In genomic region chr4:133063203-133063602, GRCm38 (mm10) we compare ENCODE assay signal across 24 mouse cellular contexts. TPM values are rescaled to one million over a fixed set of nuclear protein-coding genes. Genes with fewer than 3 reads are reported as not detected.
DNase-seq lines count a peak whose midpoint lies in the region; ATAC-seq and TF ChIP-seq lines count a peak whose summit lies in the region.
"Had no signal": no experiment of that assay in that cellular context is flagged by ENCODE, and none has a peak within 500 bp of the region (broad histone marks: within the 10 kb centered on the region; RNA-seq: fewer than 3 reads in every experiment).

No protein-coding gene starts in this region.

- TF ChIP-seq CTCF in heart, adult 2 months (IDR thresholded peaks at IDR 0.05) = no peak
- TF ChIP-seq CTCF in heart, postnatal 0 days (IDR thresholded peaks at IDR 0.05; ENCODE audit: low read depth) = no peak

- H3K36me3 ChIP-seq in heart, adult 2 months (ENCODE audit: control insufficient read depth, insufficient read depth, low read length) = peaks cover 4% of the 10 kb centered on the region; the same call in 1 of the 2 replicates
- H3K36me3 ChIP-seq in heart, postnatal 0 days (replicated peaks; ENCODE audit: control insufficient read depth, insufficient read depth, low read length) = peaks cover 68% of the 10 kb centered on the region
- H3K36me3 ChIP-seq in heart, embryonic 11.5 days (ENCODE audit: control insufficient read depth, insufficient read depth, low read length) = peaks cover 50% of the 10 kb centered on the region
- H3K36me3 ChIP-seq in liver, embryonic 13.5 days = peaks cover 61% of the 10 kb centered on the region
- H3K36me3 ChIP-seq in liver, embryonic 12.5 days = peaks cover 60% of the 10 kb centered on the region

- no peak for ATAC-seq in heart, postnatal 0 days (ENCODE audit: insufficient read depth, low read depth)
- no peak for ATAC-seq in heart, embryonic 11.5 days (replicated peaks; ENCODE audit: insufficient number of reproducible peaks, low FRiP score, low TSS enrichment)
- ATAC-seq in liver, embryonic 13.5 days (ENCODE audit: low read depth) = no peak
- no peak for ATAC-seq in liver, embryonic 12.5 days
- no peak for ATAC-seq in megakaryocyte progenitor cell, adult 5-6 weeks (replicated peaks; ENCODE audit: poor library complexity)
- ATAC-seq: activated CD4-positive, CD25-positive, alpha-beta regulatory T cell, adult 4 months; forebrain, embryonic 15.5 days; hindbrain, postnatal 0 days had no signal

- no peaks in the 10 kb centered on the region for H3K9me3 ChIP-seq in heart, postnatal 0 days (replicated peaks; ENCODE audit: control insufficient read depth, low read length)
- no peaks in the 10 kb centered on the region for H3K9me3 ChIP-seq in heart, embryonic 11.5 days (replicated peaks; ENCODE audit: control insufficient read depth, low read length)
- no peaks in the 10 kb centered on the region for H3K9me3 ChIP-seq in liver, embryonic 13.5 days (replicated peaks)
- no peaks in the 10 kb centered on the region for H3K9me3 ChIP-seq in liver, embryonic 12.5 days (replicated peaks)
- H3K9me3 ChIP-seq: embryonic facial prominence, embryonic 13.5 days; forebrain, embryonic 10.5 days; forebrain, embryonic 15.5 days; hindbrain, embryonic 12.5 days; intestine, embryonic 15.5 days; limb, embryonic 13.5 days; megakaryocyte, embryonic 14.5 days; midbrain, embryonic 12.5 days; neural tube, embryonic 13.5 days had no signal

- H3K4me1 ChIP-seq in heart, adult 2 months (ENCODE audit: control insufficient read depth, insufficient read depth, low read length) = peaks cover 7% of the 10 kb centered on the region
- H3K4me1 ChIP-seq in heart, postnatal 0 days (ENCODE audit: control insufficient read depth, insufficient read depth) = peaks cover 9% of the 10 kb centered on the region
- H3K4me1 ChIP-seq in heart, embryonic 11.5 days (ENCODE audit: control insufficient read depth, insufficient read depth, low read length) = peaks cover 27% of the 10 kb centered on the region
- peaks cover 42% of the 10 kb centered on the region for H3K4me1 ChIP-seq in liver, embryonic 13.5 days (replicated peaks)
- H3K4me1 ChIP-seq in liver, embryonic 12.5 days = peaks cover 32% of the 10 kb centered on the region

- 90% methylated on average over 18 of the region's 18 CpGs for WGBS in heart, adult 2 months
- WGBS in heart, postnatal 0 days = 93% methylated on average over 18 of the region's 18 CpGs
- WGBS in heart, embryonic 11.5 days (ENCODE audit: insufficient replicate concordance) = 87% methylated on average over 18 of the region's 18 CpGs
- WGBS in liver, embryonic 13.5 days (ENCODE audit: insufficient replicate concordance) = 92% methylated on average over 18 of the region's 18 CpGs
- WGBS in liver, embryonic 12.5 days (ENCODE audit: insufficient replicate concordance) = 87% methylated on average over 18 of the region's 18 CpGs

- H3K4me2 ChIP-seq in heart, postnatal 0 days (ENCODE audit: low read depth, low read length) = no peak overlapping the region
- H3K4me2 ChIP-seq in heart, embryonic 11.5 days = no peak overlapping the region
- no peak overlapping the region for H3K4me2 ChIP-seq in liver, embryonic 13.5 days
- no peak overlapping the region for H3K4me2 ChIP-seq in liver, embryonic 12.5 days
- H3K4me2 ChIP-seq: embryonic facial prominence, embryonic 13.5 days; forebrain, embryonic 15.5 days; hindbrain, embryonic 12.5 days; intestine, embryonic 15.5 days; limb, embryonic 13.5 days; midbrain, embryonic 12.5 days; neural tube, embryonic 13.5 days had no signal

- intact Hi-C loops in heart, adult 2 months (cut with DNase I) = no loop called here

- no peak overlapping the region for H3K4me3 ChIP-seq in heart, adult 2 months
- no peak overlapping the region for H3K4me3 ChIP-seq in heart, postnatal 0 days (ENCODE audit: low read depth, low read length)
- no peak overlapping the region for H3K4me3 ChIP-seq in heart, embryonic 11.5 days (ENCODE audit: low read depth, low read length)
- H3K4me3 ChIP-seq in liver, embryonic 13.5 days (replicated peaks) = no peak overlapping the region
- H3K4me3 ChIP-seq in liver, embryonic 12.5 days = no peak overlapping the region
- H3K4me3 ChIP-seq: embryonic facial prominence, embryonic 13.5 days; forebrain, embryonic 10.5 days; forebrain, embryonic 15.5 days; hindbrain, embryonic 12.5 days; intestine, embryonic 15.5 days; limb, embryonic 13.5 days; megakaryocyte, embryonic 14.5 days; midbrain, embryonic 12.5 days; neural tube, embryonic 13.5 days had no signal

- no peak overlapping the region for H3K9ac ChIP-seq in heart, adult 2 months (ENCODE audit: low read depth, low read length)
- H3K9ac ChIP-seq in heart, postnatal 0 days (replicated peaks; ENCODE audit: low read depth, low read length) = no peak overlapping the region; the same call in 1 of the 2 replicates
- H3K9ac ChIP-seq in heart, embryonic 11.5 days (ENCODE audit: low read depth, low read length) = no peak overlapping the region
- H3K9ac ChIP-seq in liver, embryonic 13.5 days = no peak overlapping the region
- no peak overlapping the region for H3K9ac ChIP-seq in liver, embryonic 12.5 days
- H3K9ac ChIP-seq: embryonic facial prominence, embryonic 13.5 days; forebrain, embryonic 15.5 days; hindbrain, embryonic 12.5 days; intestine, embryonic 15.5 days; limb, embryonic 13.5 days; midbrain, embryonic 12.5 days; neural tube, embryonic 13.5 days had no signal

- TF ChIP-seq POLR2A in heart, adult 2 months (IDR thresholded peaks at IDR 0.05; ENCODE audit: insufficient read depth, low read depth, low read length) = no peak

- DNase-seq in heart, adult 2 months = no peak
- no peak for DNase-seq in heart, adult 8-10 months (ENCODE audit: low spot score)
- no peak for DNase-seq in heart, postnatal 0 days (ENCODE audit: low spot score)
- no peak for DNase-seq in liver, embryonic 13.5 days
- DNase-seq: adrenal gland, adult 2 months; cerebellum, adult 18-20 months; cerebellum, postnatal 10 days; lung, postnatal 36 days; thymus, adult 2 months; thymus, postnatal 36 days had no signal

- no peak for TF ChIP-seq EP300 in heart, adult 2 months (IDR thresholded peaks at IDR 0.05; ENCODE audit: insufficient read depth, low read depth, low read length)
- TF ChIP-seq EP300 in heart, postnatal 0 days (IDR thresholded peaks at IDR 0.05; ENCODE audit: low read depth) = no peak

- H3K79me2 ChIP-seq in heart, adult 2 months (replicated peaks; ENCODE audit: control insufficient read depth, insufficient read depth, low read length) = 0 out of 2 replicates have a peak, but pooled peaks cover 3% of the 10 kb centered on the region

- H3K27ac ChIP-seq in heart, adult 2 months = peak overlapping the region; percentile 78
- H3K27ac ChIP-seq in heart, postnatal 0 days (ENCODE audit: low read depth) = 0 out of 2 replicates have a peak overlapping the region, but pooled peaks have one; percentile 43
- H3K27ac ChIP-seq in heart, embryonic 11.5 days (ENCODE audit: low read depth, low read length) = no peak overlapping the region
- H3K27ac ChIP-seq in liver, embryonic 13.5 days = 0 out of 2 replicates have a peak overlapping the region, but pooled peaks have one; percentile 39
- no peak overlapping the region for H3K27ac ChIP-seq in liver, embryonic 12.5 days
- H3K27ac ChIP-seq: embryonic facial prominence, embryonic 13.5 days; forebrain, embryonic 15.5 days; hindbrain, embryonic 12.5 days; hindbrain, postnatal 0 days; intestine, embryonic 15.5 days; limb, embryonic 13.5 days; midbrain, embryonic 12.5 days; neural tube, embryonic 13.5 days had no signal

- no peaks in the 10 kb centered on the region for H3K27me3 ChIP-seq in heart, adult 2 months (ENCODE audit: control insufficient read depth, insufficient read depth, low read length)
- H3K27me3 ChIP-seq in heart, postnatal 0 days (ENCODE audit: control insufficient read depth, insufficient read depth, low read length) = no peaks in the 10 kb centered on the region
- H3K27me3 ChIP-seq in heart, embryonic 11.5 days (ENCODE audit: control insufficient read depth, insufficient read depth, low read length) = no peaks in the 10 kb centered on the region
- H3K27me3 ChIP-seq in liver, embryonic 13.5 days = no peaks in the 10 kb centered on the region
- no peaks in the 10 kb centered on the region for H3K27me3 ChIP-seq in liver, embryonic 12.5 days (replicated peaks)
- H3K27me3 ChIP-seq: embryonic facial prominence, embryonic 13.5 days; forebrain, embryonic 15.5 days; hindbrain, embryonic 12.5 days; intestine, embryonic 15.5 days; limb, embryonic 13.5 days; megakaryocyte, embryonic 14.5 days; midbrain, embryonic 12.5 days; neural tube, embryonic 13.5 days had no signal

RNA-seq across cellular contexts. Expression of gene Ahdc1, which starts 52.1 kb away (rescaled TPM):
- 10 to 100 TPM; 42.6 to 50.9 TPM for total RNA-seq in heart, adult 2 months (2021)
- polyA plus RNA-seq in heart, adult 2 months (2012; rRNA removed) = 19.5 and 21.8 TPM in 2 replicates
- total RNA-seq in heart, adult 8-10 months (2022) = 10 to 100 TPM; 37.5 to 52.5 (median 45.0) TPM
- 40.5 and 57.2 TPM in 2 replicates for total RNA-seq in heart, postnatal 0 days (2014; rRNA removed; ENCODE audit: low replicate concordance)
- polyA plus RNA-seq in heart, postnatal 0 days (2015; fragmentation: Nextera tagmentation; extraction: Ambion mirVana) = 4.6 and 5.2 TPM in 2 replicates
- polyA plus RNA-seq in heart, embryonic 11.5 days (2014; fragmentation: Nextera tagmentation; extraction: Ambion mirVana) = 7.0 and 9.1 TPM in 2 replicates
- 1.3 and 1.4 TPM in 2 replicates for polyA plus RNA-seq in liver, embryonic 13.5 days (2015; fragmentation: Nextera tagmentation; extraction: Ambion mirVana)
- polyA plus RNA-seq in liver, embryonic 12.5 days (2016; fragmentation: Nextera tagmentation; extraction: Ambion mirVana) = 2.9 and 3.2 TPM in 2 replicates
- total RNA-seq in megakaryocyte progenitor cell, adult 5-6 weeks (2015) = 4.1 and 5.3 TPM in 2 replicates
- 0.81 and 3.8 TPM in 2 replicates for total RNA-seq in megakaryocyte progenitor cell, adult 5-6 weeks (2017)

Comparison
In these comparisons a context has a peak if more than half of its experiments do, and no peak if none do; other contexts are left out.
1. H3K27ac ChIP-seq: peak in heart, adult 2 months (single experiment), heart, postnatal 0 days (single experiment) and liver, embryonic 13.5 days (single experiment); none in heart, embryonic 11.5 days (single experiment) and liver, embryonic 12.5 days (single experiment).